Mouse (Mus musculus): ENCODE data around the gene Lhfpl3. TPM values are rescaled to one million over a fixed set of nuclear protein-coding genes. Genes with fewer than 3 reads are reported as not detected.

Lhfpl3 gene
- polyA plus RNA-seq, 1 experiment from 2014 or later, result 0.23 TPM

GRCm38 (mm10) chr5:23189633-23190032, 443.8 kb downstream of the Lhfpl3 start:
- ATAC-seq, result no peak
- WGBS (ENCODE audit: insufficient replicate concordance), result 55% methylated on average over 6 of the region's 6 CpGs
- Histone ChIP-seq H3K9ac (no peak overlapping the region), H3K27ac (no peak overlapping the region), H3K4me2 (no peak overlapping the region), H3K36me3 (no peaks in the 10 kb centered on the region), H3K9me3 (replicated peaks) (no peaks in the 10 kb centered on the region), H3K4me3 (no peak overlapping the region), H3K4me1 (no peaks in the 10 kb centered on the region), H3K27me3 (replicated peaks) (no peaks in the 10 kb centered on the region)

DNA sequence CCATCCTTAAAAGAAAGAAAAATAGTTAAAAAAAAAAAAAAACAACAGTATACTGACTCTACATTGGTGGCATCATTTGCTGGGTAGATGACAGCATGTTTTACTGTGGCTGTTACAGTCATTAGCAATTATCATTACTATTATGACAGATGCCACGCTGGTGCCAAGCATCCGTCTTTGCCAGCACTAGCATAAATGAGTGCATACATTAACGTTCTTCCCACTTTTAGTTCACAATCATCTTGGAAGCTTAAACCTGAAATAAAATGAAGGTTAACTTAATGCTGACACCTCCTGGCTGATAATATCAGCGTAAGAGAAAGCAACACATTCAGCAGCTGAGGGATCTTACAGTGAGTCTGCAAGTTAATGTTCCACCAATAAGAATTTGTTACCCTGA, 451.0 kb downstream of the Lhfpl3 start:
- Histone ChIP-seq H3K27ac (no peak overlapping the region), H3K4me1 (no peaks in the 10 kb centered on the region), H3K9ac (no peak overlapping the region), H3K9me3 (replicated peaks) (no peaks in the 10 kb centered on the region), H3K27me3 (replicated peaks) (no peaks in the 10 kb centered on the region), H3K4me3 (no peak overlapping the region), H3K36me3 (no peaks in the 10 kb centered on the region), H3K4me2 (no peak overlapping the region)
- 73% methylated on average over 4 of the region's 4 CpGs for WGBS (ENCODE audit: insufficient replicate concordance)
- no peak for ATAC-seq

DNA sequence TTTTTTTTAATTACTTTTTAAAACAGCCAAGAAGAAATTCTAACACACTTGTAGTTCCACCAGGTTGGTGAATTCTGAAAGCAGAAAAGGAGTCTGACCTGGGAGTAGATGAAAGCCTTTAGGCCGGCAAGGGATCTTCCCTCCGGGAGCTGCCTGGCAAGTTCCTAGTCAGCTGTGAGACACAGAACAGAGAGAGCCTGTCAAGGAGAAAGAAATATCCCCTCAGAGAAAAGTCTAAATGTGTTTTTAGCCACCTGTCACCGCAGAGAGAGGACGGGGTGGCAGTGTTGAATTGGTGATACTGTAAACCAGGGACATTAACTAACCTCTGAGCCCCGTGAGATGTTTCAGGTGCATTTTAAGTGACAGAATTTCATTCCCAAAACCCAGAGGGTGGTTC, 467.2 kb downstream of the Lhfpl3 start:
- no peaks in the 10 kb centered on the region for H3K27me3 ChIP-seq (replicated peaks)
- WGBS (ENCODE audit: insufficient replicate concordance), result 62% methylated on average over 5 of the region's 5 CpGs
- no peak overlapping the region for H3K9ac ChIP-seq
- H3K4me1 ChIP-seq, result no peaks in the 10 kb centered on the region
- no peak overlapping the region for H3K4me2 ChIP-seq
- no peaks in the 10 kb centered on the region for H3K9me3 ChIP-seq (replicated peaks)
- no peak overlapping the region for H3K4me3 ChIP-seq
- H3K27ac ChIP-seq, result no peak overlapping the region
- no peaks in the 10 kb centered on the region for H3K36me3 ChIP-seq
- no peak for ATAC-seq

GRCm38 (mm10) chr5:23214646-23215045, 468.8 kb downstream of the Lhfpl3 start:
- Histone ChIP-seq H3K4me3 (no peak overlapping the region), H3K4me1 (no peaks in the 10 kb centered on the region), H3K36me3 (no peaks in the 10 kb centered on the region), H3K4me2 (no peak overlapping the region), H3K9me3 (replicated peaks) (no peaks in the 10 kb centered on the region), H3K27me3 (replicated peaks) (no peaks in the 10 kb centered on the region), H3K27ac (no peak overlapping the region), H3K9ac (no peak overlapping the region)
- 70% methylated on average over 3 of the region's 3 CpGs for WGBS (ENCODE audit: insufficient replicate concordance)
- no peak for ATAC-seq

- Histone ChIP-seq H3K4me1 (no peaks in the 10 kb centered on the region), H3K4me3 (no peak overlapping the region), H3K9ac (no peak overlapping the region), H3K36me3 (no peaks in the 10 kb centered on the region), H3K27me3 (replicated peaks) (no peaks in the 10 kb centered on the region), H3K9me3 (replicated peaks) (no peaks in the 10 kb centered on the region), H3K4me2 (no peak overlapping the region), H3K27ac (no peak overlapping the region)
- ATAC-seq, result no peak
- WGBS (ENCODE audit: insufficient replicate concordance), result 51% methylated on average over 1 of the region's 1 CpGs
These were observed 473.8 kb downstream of the Lhfpl3 start for GRCm38 (mm10) chr5:23219655-23220054.

DNA sequence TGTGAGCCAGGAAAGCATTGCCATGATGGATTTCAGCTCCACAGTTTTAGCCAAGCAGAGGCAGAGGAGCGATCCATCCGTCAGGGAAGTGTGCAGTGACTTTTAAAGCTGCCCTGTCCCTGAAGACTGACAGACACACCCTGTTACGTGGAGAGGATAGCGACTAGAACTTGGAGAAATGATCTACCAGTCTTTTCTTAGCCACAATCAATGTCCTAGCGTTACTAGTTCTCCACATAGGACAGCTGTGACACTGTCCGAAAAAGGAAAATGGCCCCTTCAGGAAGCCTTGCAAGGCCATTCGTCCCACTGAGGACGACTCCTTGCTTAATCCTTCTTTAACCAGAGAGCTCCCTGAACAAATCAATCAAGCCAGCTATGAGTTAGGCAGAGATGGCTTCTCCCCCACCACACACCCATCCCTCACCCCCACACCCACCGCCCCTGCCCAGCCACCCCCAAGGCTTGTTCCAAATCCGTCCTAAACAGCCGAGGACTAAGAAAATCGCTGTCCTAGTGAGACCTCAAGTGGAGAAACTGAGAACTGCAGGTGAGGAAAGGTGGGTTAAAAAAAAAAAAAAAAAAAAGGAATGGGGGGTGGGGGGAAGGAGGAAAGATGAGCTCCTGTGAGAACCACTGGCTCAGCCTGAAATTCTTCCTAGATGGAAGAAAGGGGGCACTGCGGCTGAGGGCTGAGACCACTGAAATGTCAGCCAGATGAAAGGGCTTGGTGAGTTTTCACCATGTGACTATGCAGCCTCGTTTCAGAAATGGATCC, 479.1 kb downstream of the Lhfpl3 start:
- no peak for ATAC-seq

DNA sequence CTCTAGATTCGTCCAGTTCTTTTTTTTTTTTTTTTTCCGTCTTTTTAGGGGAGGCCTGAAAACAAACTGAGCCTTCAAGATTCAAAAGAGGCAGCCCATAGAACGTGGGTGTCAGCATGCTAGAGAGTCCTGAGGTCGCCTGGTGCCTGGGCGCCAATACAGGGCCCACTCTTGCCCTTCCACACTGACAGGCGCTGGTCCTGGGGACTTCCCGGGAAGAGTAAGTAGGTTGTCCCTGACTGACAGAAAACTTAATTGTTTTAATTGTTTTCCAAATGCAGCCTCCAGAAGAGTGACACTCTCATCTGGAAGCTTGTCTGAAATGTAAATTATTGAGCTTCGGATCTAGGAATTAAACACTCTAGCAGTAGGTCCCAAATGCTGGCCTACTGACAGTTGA, 479.8 kb downstream of the Lhfpl3 start:
- no peaks in the 10 kb centered on the region for H3K4me1 ChIP-seq
- WGBS (ENCODE audit: insufficient replicate concordance), result 31% methylated on average over 8 of the region's 8 CpGs
- no peak overlapping the region for H3K9ac ChIP-seq
- H3K9me3 ChIP-seq (replicated peaks), result no peaks in the 10 kb centered on the region
- no peaks in the 10 kb centered on the region for H3K27me3 ChIP-seq (replicated peaks)
- H3K27ac ChIP-seq, result no peak overlapping the region
- H3K36me3 ChIP-seq, result no peaks in the 10 kb centered on the region
- no peak overlapping the region for H3K4me2 ChIP-seq
- no peak for ATAC-seq
- no peak overlapping the region for H3K4me3 ChIP-seq

More for the DNA sequence above, 479.1 kb downstream of the Lhfpl3 start:
- no peaks in the 10 kb centered on the region for H3K27me3 ChIP-seq (replicated peaks)
- no peaks in the 10 kb centered on the region for H3K9me3 ChIP-seq (replicated peaks)
- no peak overlapping the region for H3K27ac ChIP-seq
- no peaks in the 10 kb centered on the region for H3K36me3 ChIP-seq
- no peaks in the 10 kb centered on the region for H3K4me1 ChIP-seq
- H3K4me2 ChIP-seq, result peak overlapping the region; percentile 42
- H3K4me3 ChIP-seq, result no peak overlapping the region
- H3K9ac ChIP-seq, result no peak overlapping the region
- 22% methylated on average over 14 of the region's 14 CpGs for WGBS (ENCODE audit: insufficient replicate concordance)

DNA sequence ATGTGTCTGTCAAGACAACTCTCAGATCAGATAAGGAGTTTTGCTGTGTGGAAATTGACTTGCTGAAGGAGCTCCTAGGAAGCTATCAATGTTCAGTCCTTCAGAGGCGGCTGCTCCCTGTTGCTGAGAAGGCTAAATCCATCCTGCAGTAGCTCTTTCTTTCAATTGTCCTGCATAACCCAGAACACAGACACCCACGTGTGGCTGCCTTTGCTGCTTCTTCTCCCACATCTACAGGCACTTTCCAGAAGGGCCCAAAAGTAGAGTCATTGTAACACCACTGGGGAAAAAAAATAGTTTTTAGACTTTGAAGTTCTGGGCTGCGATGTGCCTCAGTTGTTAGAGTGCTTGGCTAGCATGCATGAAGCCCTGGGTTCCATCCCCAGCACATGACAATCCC, 480.9 kb downstream of the Lhfpl3 start:
- Histone ChIP-seq H3K4me3 (no peak overlapping the region), H3K27ac (no peak overlapping the region), H3K4me1 (no peaks in the 10 kb centered on the region), H3K4me2 (no peak overlapping the region), H3K9ac (no peak overlapping the region), H3K9me3 (replicated peaks) (no peaks in the 10 kb centered on the region), H3K36me3 (no peaks in the 10 kb centered on the region), H3K27me3 (replicated peaks) (no peaks in the 10 kb centered on the region)
- ATAC-seq, result no peak
- 39% methylated on average over 3 of the region's 3 CpGs for WGBS (ENCODE audit: insufficient replicate concordance)

- H3K36me3 ChIP-seq, result no peaks in the 10 kb centered on the region
- H3K4me3 ChIP-seq, result no peak overlapping the region
- no peaks in the 10 kb centered on the region for H3K9me3 ChIP-seq (replicated peaks)
- no peaks in the 10 kb centered on the region for H3K27me3 ChIP-seq (replicated peaks)
- H3K4me1 ChIP-seq, result no peaks in the 10 kb centered on the region
- no peak for ATAC-seq
- WGBS (ENCODE audit: insufficient replicate concordance), result 29% methylated on average over 4 of the region's 4 CpGs
- no peak overlapping the region for H3K4me2 ChIP-seq
- H3K27ac ChIP-seq, result no peak overlapping the region
- H3K9ac ChIP-seq, result no peak overlapping the region
These were observed 501.1 kb downstream of the Lhfpl3 start for GRCm38 (mm10) chr5:23246974-23247373.

GRCm38 (mm10) chr5:23247784-23248183, 501.9 kb downstream of the Lhfpl3 start:
- Histone ChIP-seq H3K9me3 (replicated peaks) (no peaks in the 10 kb centered on the region), H3K27me3 (replicated peaks) (no peaks in the 10 kb centered on the region), H3K27ac (no peak overlapping the region), H3K36me3 (no peaks in the 10 kb centered on the region), H3K4me1 (no peaks in the 10 kb centered on the region), H3K4me3 (no peak overlapping the region), H3K9ac (no peak overlapping the region), H3K4me2 (no peak overlapping the region)
- whole genome bisulfite sequencing (ENCODE audit: insufficient replicate concordance), result 52% methylated on average over 1 of the region's 1 CpGs
- no peak for ATAC-seq

DNA sequence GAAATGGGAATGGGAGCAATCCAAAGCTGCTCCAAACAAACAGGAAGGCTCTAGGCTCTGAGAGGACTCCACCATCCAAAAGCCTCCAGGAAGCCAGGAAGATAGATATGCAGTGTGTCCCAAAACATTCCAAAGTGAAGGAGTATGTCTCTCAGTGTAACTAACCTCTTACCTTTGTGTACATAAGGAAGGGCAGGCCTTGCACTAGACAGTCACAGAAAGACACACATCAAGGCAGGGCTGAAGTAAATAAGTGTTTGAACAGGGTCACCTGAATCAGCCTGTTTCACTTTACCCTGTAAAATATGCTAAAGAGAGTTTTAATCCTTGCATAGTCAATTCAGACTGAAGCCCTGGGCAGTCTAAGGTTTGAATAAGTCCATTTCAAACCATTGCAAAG, 502.4 kb downstream of the Lhfpl3 start:
- no peaks in the 10 kb centered on the region for H3K27me3 ChIP-seq (replicated peaks)
- H3K36me3 ChIP-seq, result no peaks in the 10 kb centered on the region
- H3K27ac ChIP-seq, result no peak overlapping the region
- no peak for ATAC-seq
- H3K9ac ChIP-seq, result no peak overlapping the region
- H3K9me3 ChIP-seq (replicated peaks), result no peaks in the 10 kb centered on the region
- H3K4me1 ChIP-seq, result no peaks in the 10 kb centered on the region
- no peak overlapping the region for H3K4me2 ChIP-seq
- H3K4me3 ChIP-seq, result no peak overlapping the region

- H3K27ac ChIP-seq, result no peak overlapping the region
- H3K36me3 ChIP-seq, result no peaks in the 10 kb centered on the region
- ATAC-seq, result no peak
- H3K4me2 ChIP-seq, result no peak overlapping the region
- no peaks in the 10 kb centered on the region for H3K9me3 ChIP-seq (replicated peaks)
- H3K4me3 ChIP-seq, result no peak overlapping the region
- H3K9ac ChIP-seq, result no peak overlapping the region
- WGBS (ENCODE audit: insufficient replicate concordance), result 37% methylated on average over 9 of the region's 9 CpGs
- H3K4me1 ChIP-seq, result no peaks in the 10 kb centered on the region
- H3K27me3 ChIP-seq (replicated peaks), result no peaks in the 10 kb centered on the region
These were observed 504.3 kb downstream of the Lhfpl3 start for GRCm38 (mm10) chr5:23249896-23250875.

All from liver, embryonic 12.5 days (tissue).